Mouse (Mus musculus): Measurements from ENCODE around the gene 4930535I16Rik.
A peak's percentile ranks its signal among the peaks of the same experiment; 100 is the strongest.
"Not testable (repeated sequence)": the region's sequence is repeated elsewhere in the genome, so short reads cannot be mapped to it uniquely, and the experiment has no call there.

The 4930535I16Rik gene

DNA sequence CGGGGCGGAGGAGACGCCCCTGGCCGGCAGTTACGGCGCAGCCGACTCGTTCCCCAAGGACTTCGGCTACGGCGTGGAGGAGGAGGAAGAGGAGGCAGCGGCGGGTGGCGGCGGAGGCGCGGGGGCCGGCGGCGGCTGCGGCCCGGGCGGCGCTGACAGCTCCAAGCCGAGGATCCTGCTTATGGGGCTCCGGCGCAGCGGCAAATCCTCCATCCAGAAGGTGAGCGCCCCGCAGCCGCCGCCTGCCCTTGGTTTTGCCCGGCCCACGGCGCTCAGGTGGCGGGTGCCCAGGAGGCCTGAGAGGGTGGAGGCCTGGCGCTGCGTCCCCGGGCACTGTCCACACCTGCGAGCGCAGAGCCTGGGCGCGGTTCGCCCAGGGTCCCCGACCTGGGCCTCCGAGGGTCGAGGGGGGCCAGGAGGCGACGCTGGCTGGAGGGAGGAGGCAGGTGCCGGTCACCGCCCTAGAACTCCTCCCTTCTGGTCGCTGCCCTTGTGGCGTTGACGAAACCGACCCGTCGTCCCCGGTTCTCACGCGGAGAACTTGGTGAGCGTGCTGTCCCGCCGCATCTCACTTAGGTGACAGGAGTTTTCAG, at the start of gene 4930535I16Rik:
Gene 4930535I16Rik, minus strand, starts transcription at position 475 of the 593 bp plus-strand sequence.
- DNase-seq: no peak

DNA sequence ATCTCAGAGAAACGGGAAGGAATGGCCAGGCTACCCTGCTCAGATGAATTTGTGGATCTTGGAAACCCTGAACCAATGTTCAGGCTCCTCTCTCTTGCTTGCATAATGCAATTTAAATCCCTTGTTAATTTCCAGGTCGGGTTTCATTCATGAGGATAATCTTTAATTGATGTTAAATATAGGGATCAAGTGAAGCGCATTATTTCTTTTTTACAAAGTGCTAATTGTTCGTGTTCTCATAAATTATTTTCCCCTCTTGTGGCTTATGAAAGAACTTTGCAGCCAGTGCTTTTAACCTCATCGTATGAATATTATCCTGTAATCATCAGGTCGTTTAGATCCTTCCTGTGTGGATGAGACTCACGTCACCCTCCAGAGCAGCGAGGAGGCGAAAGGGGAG, 44.9 kb upstream of the 4930535I16Rik start:
- no peak for DNase-seq

DNA sequence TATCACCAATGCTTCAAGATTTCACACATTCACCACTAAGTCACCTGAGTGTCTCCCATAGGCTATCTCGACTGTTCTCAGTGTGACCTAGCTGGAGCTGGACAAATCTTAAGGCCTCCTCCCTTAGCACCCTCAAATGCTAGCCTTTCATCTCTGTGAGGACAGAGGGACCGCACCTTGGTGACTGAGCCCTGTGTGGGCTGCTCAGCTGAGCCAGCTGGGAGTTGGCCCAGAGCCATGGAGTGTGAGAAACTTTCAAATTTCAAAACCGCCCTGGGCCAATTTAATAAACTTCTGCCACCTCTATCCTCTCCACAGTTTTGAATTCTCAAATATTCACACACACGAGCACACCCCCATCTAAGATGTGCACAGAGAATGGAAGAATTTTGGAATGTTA, 43.1 kb upstream of the 4930535I16Rik start:
- DNase-seq: no peak

DNA sequence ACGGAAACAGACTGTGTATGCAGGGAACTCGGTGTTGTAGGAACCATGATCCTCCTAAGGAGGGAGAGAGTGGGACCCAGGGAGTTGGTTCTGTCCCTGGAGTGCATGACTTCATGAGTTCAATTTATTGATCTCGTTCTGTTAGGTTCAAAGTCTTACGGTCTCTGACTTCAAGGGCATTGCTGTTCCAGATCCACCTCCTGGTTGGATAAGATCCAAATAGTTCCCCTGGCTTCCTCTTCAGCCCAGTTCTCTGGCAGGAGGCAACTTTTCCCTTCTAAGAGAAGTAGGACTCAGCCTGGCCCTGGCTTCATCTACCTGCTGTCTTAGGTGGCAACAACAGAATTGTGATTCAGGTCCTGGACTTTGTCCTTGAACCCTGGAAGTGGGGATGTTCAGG, 40.1 kb upstream of the 4930535I16Rik start:
- no peak for DNase-seq

DNA sequence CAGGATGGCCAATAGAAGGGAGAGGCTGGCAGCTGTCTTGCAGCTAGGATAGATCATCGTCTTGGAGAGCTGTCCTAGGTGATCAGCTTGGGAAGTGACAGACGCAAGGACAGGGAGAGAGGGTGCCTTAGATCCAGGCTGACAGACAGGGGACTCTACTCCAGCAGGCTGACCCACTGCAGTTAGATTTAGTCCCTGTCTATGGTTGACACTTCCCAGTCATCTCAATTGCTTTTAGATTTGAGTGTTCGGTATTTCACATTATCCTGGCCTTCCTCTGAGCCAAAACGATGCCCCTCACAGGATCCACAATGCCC, 39.6 kb upstream of the 4930535I16Rik start:
- no peak for DNase-seq

DNA sequence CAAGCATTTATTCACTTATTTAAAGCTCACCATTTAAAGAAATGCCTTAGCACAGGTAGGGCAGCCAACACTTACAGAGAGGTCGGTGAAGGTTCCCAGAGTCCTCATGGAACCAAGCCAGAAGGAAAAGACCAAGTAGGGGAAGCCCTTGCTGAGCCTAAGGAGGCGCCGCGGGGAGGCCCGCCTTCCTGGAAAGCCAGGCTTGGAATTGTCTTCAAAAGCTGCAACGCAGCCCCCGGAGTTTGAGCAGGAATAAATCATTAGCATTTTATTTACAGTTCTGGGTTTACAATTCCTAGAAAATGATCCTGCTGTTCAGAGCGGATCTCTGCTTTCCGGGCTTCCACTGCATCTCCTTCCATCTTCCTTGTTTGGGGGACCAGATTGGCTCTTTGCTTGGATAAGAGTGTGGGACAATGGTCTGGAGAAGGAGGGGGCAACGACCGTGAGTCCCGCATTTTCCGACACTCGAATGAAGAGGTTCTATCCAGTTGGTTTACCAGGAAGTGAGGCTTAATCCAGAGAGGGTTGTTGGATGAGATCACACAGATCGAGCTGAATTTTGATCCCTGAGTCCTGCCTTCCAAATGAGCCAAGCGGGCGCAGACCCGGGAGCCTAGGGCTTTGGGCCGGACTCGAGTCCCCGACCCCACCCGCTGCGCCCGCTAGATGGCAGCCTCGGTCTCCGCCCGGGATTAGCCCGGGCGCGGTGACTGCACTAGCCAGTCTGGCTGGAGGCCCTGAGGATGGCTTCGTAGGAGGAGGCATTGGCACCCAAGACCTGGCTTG, 39.1 kb upstream of the 4930535I16Rik start:
- peak; percentile 78 to 85 for DNase-seq

DNA sequence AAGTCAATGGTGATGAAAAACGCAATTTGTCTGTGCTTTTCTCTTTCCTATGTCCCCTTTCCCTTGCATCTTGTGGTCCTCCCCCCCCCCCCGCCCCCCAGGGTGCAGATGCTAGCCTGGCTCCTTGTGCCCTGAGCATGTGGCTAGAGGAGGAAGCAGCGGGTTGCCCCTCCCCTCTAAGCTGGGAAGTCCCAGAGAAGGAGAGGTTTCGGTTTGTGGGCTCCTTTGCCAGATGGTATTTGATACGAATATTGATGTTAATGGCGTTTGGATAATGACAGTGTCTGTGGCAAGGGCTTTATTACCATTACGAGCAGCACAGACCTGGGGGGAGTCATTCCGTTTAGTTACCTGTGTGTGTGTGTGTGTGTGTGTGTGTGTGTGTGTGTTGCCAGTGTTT, 34.2 kb upstream of the 4930535I16Rik start:
- DNase-seq: no peak

DNA sequence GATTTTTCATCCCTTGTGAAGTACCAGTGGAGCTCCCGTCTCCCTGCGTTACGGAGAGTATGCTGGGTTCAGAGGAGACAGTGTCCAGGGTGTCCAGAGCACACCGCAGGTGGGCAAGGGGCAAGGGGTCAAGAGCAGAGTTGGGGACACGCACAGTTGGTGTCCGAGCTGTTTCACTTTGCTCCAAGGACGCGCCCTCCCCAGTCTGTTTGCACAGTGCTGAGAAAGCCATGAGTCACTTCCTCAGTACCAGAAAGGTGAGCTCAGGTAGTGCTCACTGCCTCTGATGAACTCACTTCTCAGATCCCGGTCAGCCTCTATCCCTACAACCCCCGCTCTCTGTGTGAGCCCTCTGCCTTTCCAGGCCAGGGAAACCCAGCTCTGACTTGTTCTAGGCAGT, 31.8 kb upstream of the 4930535I16Rik start:
- no peak for DNase-seq

DNA sequence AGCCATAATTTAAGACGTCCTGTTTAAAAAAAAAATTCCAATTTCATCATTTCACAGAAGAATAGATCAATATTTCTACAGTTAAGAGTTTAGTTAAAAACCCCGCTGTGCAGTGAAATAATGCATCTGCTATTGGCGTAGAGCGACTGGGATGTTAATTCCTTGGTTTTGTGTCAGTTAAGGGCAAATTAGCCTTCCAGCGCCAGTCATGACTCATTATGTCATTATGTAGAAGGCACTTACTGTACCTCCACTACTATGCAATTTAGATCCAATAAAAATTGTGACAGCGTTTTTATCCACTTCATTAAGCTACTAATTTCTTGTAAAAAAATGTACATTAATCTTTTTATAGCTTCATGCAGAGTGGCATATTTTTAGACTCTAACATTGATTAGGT, 31.1 kb upstream of the 4930535I16Rik start:
- no peak for DNase-seq

DNA sequence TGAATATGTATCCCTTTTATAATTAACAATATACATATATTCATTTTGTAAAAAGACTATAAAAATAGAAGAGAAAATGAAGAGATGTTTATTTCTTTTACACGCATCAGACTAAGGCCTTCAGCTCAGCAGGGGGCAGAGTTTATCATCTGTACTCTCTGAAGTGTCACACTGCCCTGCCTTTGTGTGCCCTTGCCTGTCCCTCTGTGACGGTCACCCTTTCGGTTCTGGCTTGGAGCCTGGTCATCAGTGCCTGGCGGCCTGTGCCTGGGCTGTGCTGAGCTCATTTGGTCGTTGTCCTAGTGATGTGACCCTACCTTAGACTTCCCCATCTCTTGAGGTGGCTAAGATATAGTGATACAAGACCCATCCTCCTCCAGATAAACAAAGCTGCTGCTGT, 29.3 kb upstream of the 4930535I16Rik start:
- DNase-seq: no peak

DNA sequence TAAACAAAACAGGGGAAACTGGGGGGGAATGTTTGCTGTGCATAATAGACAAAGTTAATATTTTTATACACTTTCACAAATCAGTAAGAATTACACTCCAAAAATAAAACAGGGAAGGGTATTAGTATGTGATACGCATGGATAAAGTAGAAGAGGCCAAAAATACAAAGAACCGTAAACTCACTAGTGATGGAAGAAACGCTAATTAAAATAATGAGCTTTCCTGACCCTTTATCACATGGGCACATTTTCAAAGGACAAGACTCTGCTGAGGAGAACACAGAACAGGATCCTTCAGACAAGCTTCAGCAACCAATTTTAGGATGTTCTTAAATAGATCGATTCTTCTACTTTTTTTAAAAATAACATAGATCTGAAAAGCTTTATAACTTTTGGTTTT, 28.9 kb upstream of the 4930535I16Rik start:
- DNase-seq: no peak

DNA sequence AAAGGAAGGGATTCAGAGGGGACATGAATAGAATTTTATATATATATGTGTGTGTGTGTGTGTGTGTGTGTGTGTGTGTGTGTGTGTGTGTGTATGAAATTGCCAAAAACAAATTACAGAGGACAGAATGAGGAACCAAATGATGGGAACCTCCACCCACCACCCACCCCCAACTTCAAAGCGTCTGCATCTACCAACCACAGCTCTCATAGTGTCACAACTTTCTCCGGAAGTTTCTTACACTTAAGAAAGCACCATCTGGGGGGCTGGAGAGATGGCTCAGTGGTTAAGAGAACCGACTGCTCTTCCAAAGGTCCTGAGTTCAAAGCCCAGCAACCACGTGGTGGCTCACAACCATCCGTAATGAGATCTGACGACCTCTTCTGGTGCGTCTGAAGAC, 23.1 kb upstream of the 4930535I16Rik start:
- DNase-seq: not testable (repeated sequence)

DNA sequence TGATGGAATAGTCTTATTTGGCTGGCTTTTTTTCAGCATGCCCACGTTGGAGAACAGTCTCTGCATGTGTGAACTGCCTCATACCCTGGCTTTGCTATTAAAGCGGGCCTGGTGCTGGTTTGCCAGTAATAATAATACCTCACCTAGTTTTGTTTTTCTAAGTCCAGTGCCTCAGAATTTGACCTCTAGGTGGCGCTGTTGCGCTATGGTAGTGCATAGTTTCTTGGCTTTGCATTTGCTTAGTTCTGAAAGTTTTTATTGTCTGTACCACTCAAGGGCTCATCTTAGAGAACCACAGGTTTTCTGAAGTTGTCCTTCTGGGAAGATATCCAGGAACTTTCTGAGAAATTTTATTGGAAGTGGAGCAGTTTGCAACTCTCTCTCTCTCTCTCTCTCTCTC, 22.0 kb upstream of the 4930535I16Rik start:
- DNase-seq: peak; percentile 52 to 60

DNA sequence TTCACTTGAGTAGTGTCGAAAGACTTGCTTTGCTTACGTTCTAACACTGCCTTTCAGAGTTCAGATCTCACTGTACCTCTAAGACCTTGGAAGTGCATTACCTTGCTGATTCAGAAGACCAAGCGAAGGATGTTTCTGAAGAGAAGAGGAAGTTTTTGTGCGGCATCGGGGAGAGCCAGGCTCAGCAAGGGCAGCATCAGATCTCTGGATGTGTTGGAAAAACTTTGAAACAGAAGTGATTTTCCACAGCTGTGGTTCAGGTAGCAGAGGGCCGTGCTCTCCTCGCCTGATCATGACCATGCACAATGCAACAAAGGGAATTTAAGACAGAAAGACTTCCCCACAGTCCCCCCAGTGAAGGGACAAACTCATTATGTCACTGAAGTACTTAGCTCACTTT, 18.2 kb upstream of the 4930535I16Rik start:
- no peak for DNase-seq

DNA sequence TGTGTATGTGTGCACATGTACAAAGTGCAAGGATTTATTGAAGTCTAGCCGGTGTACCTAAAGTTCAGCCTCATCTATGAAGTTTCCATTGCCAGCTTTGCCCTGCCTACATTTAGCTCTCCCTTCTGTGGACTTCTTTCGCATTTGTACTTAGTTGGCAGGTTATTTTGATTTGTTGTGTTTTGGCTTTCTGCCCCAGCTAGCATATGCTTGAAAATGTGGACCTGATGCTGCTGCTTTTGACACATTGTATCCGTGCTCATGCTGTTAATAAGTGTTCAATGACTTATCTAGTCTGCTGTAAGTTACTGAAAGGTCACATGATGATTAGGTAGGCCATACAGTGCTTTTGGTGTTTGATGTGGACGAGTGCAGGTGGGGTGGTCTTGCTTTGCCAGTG, 16.5 kb upstream of the 4930535I16Rik start:
- peak in 1 of 2 experiments; percentile 35 for DNase-seq

DNA sequence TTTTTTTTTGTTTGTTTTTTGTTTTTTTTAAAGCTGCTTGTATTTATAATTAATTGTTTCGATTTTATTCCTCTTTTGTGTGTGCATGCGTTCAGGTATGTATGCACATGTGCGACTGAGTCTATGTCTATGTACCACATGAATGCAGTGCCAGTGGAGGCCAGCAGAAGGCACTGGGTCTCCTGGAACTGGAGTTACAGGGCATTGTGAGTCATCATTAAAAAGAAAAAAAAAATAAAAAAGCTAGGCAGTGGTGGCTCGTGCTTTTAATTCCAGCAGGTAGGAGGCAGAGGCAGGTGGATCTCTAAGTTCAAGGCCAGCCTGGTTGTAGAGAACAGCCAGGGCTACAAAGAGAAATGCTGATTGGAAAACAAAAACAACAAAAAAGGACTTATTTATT, 12.2 kb upstream of the 4930535I16Rik start:
- DNase-seq: no peak

DNA sequence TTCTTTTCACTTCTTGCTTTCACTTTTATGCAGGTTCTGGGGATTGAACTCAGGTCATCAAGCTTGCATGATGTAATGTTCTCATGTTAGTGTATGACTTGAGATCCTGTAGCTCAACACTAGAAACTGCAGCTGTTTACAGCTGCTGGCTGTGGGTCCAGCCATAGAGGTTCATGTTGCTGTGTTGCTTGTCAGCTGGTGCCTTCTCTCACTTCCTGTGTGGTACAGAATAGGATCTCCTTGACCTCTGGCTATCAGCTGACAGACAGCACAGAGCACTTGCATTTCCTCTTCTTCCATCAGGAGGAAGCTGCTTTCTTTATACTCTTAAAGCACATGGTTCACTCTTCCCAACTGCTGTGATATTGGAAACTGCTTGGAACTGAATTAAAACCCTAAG, 10.1 kb upstream of the 4930535I16Rik start:
- no peak for DNase-seq

DNA sequence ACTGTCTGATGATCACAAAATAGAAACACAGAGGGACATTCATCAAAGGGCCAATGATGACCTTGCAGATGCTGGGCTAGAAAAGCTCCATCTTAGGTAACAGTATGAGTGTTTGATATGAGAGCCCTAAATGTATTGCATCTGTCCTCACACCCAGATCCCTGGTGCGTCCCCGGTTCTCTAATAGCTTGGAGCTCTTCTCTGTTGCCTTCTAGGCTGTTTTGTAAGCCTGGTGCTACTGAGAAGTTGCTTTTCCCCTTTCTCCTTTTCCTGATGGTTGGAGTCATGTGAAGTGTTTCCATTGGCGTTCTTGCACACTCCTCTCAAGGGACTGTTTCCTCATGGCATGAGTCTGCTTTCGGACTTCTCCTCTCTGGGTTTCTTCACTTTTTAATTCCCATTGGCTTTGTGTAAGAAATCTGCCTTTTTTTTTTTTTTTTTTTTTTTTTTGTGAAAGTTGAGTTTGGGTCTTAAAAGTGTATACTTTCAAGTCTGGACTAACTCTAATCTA, 3.3 kb upstream of the 4930535I16Rik start:
- no peak for DNase-seq

DNA sequence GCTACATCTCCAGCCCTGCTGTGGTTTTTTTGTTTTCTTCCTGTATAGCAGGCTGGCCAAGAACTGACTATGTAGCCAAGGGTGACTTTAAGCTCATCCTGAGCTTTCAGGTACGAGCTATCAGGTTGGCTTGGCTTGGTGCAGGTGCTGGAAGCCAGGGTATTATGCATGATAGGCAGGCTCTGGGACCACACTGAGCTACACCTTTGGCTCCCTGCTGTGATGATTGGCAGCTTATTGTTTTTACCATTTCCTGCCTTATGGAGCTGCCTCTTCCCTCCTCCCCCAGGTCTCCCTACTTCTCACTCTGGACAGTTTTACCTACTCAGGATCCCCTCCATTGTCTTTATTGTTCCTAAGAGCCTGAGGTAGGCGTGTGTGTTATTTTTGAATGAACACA, 1.0 kb upstream of the 4930535I16Rik start:
- no peak for DNase-seq

DNA sequence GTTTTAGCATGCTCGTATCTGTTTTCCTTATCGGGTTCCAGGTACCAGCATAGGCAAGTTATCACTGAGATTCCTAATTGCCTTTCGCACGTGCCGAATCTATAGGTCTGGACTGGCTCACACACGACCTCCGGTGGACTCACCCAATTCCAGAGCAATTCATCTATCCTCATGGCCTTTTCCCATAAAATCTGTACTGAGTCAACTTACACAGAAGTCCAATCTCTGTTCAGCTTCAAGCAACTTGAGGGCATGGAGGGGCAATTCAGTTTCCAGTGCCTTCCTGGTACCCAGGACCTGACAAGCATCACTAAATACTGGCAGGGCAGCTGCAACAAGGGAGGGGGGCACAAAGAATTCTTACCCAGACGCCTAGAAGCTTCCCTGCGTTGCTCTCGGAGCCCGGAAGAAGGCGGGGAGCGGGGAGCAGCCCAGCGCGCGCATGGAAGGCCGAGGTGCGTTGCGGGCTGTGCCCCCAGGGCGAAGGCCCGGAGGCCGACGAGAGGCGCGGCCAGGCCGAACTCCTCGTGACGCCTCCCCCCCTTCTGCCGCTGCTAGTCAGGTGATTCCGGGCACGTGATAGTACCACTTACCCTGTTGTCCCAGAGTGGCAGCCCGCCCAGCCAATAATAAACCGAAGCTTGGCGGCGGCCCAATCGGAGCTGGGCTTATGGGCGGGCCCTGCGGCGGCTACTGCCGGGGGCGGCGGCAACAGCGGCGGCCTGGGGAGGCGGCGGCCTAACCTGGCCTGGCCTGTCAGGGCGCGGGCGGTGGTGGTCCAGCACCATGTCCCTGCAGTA, 874 bp downstream of the 4930535I16Rik start, which contains the start of gene Rragc:
Gene Rragc, plus strand, starts transcription at position 699 of the 800 bp plus-strand sequence.
- DNase-seq: peak; percentile 100

DNA sequence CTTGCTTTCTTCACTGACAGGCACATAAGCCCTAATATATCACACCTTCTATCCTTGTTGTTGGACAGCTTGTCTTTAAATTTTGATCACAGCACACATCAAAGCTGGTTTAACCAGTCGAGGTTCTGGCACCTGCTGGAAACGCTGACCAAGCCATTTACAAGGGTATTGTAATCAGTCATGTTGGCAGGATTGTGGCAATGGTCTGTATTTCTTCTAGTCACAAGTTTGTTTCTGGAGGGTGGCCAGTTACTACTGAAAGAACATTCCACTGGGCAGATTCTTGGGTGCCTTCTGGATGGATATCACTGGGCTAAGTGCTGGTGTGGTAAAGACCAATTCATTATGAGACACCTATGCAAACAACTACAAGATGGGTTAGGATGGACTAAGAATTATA, 5.4 kb downstream of the 4930535I16Rik start:
- DNase-seq: no peak

DNA sequence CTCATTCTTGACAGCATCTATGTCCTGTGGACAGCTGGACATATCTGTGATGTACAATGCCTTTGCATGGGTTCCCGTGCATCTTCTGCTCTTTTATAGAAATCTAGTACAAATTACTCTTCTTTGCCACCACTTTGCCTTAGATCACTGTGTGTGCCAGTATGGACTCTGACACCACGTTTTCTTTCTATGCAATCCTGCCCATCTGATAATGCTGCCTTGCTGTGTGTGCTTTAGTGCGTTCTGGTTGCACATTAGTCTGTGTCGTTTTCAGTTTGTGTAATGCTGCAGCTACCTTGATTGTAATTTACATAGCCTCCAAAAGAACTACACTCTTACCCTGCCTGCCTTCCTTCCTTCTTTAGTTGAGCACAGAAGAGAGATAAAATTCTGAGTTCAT, 6.3 kb downstream of the 4930535I16Rik start:
- DNase-seq: no peak

DNA sequence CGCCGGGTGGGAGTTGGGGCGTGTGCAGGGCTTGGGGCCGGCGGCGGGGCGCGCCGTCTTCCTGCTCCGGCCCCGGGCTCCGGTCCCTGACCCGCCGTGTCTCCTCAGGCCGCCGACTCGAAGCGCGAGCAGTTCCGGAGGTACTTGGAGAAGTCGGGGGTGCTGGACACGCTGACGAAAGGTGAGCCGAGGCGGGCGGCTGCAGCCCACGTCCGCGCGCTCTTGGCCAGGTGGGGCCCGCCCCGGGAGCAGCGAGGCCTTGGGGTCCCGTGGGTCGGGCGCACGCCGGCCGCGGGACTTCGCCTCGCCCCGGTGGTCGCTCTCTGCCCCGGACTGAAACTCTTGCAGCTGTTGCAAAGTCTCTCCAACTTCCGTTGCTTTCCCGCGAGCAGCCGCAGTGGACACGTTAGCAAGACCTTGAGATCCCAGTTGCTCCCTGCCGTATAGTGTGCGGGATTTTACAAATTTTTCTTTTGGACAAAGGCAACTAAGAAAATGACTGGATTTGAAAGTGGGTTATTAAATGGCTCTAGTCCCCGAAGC, 12.6 kb downstream of the 4930535I16Rik start:
- no peak for DNase-seq
